Mouse (Mus musculus) CH12.LX (cell line): Measurements from ENCODE around the gene Polr2l. TPM values are rescaled to one million over a fixed set of nuclear protein-coding genes. Genes with fewer than 3 reads are reported as not detected.

ENCODE experiments used
- DNase-seq: peaks from one replicate; pipeline ENCODE4 v3.0.0-alpha.2; 2013; ENCODE audit errors: extremely low read depth
- H3K27ac ChIP-seq: 2 replicates; pipeline ENCODE4 v1.5.1; 2012; ENCODE audit warnings: low read depth, mild to moderate bottlenecking, control low read depth, moderate library complexity; ENCODE audit not compliant: insufficient read depth
- H3K27me3 ChIP-seq: replicated peaks from 2 replicates; pipeline ENCODE3; 2012; ENCODE audit warnings: inconsistent platforms
- H3K36me3 ChIP-seq, 2 experiments: replicated peaks in 1 of 2; 2 replicates each; pipeline versions ENCODE3 to v1.6.1; 2012; ENCODE audit warnings: inconsistent platforms in 1 of 2, low read length in 1 of 2, mild to moderate bottlenecking in 1 of 2, mixed read lengths in 1 of 2, moderate library complexity in 1 of 2; ENCODE audit not compliant: control insufficient read depth in 1 of 2, insufficient read depth in 1 of 2
- H3K4me1 ChIP-seq, 2 experiments: 2 replicates each; pipeline ENCODE4 v1.6.1; 2012; ENCODE audit warnings: inconsistent platforms in 1 of 2, moderate library complexity in 1 of 2; ENCODE audit not compliant: insufficient read depth in 2 of 2, control insufficient read depth in 1 of 2
- H3K4me2 ChIP-seq: 2 replicates; pipeline ENCODE4 v1.6.1; 2012; ENCODE audit warnings: low read depth, mild to moderate bottlenecking, control low read depth; ENCODE audit not compliant: poor library complexity, insufficient read depth, severe bottlenecking
- H3K4me3 ChIP-seq, 3 experiments: fragments of 150-350 bp in 1 of 3; sonication (generic) in 1 of 3; replicated peaks in 1 of 3; 2 replicates each; pipeline versions ENCODE3 to v1.5.1; 2011 to 2012; ENCODE audit warnings: low read depth in 2 of 3, low read length in 2 of 3, mild to moderate bottlenecking in 2 of 3, moderate library complexity in 2 of 3, control low read depth in 1 of 3, improper control_type of control experiment in 1 of 3, inconsistent platforms in 1 of 3, mixed read lengths in 1 of 3; ENCODE audit not compliant: poor library complexity in 1 of 3
- H3K79me2 ChIP-seq: replicated peaks from 2 replicates; pipeline ENCODE4 v1.6.1; 2012; ENCODE audit warnings: mild to moderate bottlenecking, moderate library complexity; ENCODE audit not compliant: control insufficient read depth, poor library complexity, insufficient read depth, severe bottlenecking; ENCODE audit errors: extremely low read depth
- H3K9ac ChIP-seq: 2 replicates; pipeline ENCODE4 v1.6.1; 2012; ENCODE audit warnings: low read depth, mild to moderate bottlenecking, control low read depth, moderate library complexity; ENCODE audit not compliant: insufficient read depth
- H3K9me3 ChIP-seq: replicated peaks from 2 replicates; pipeline ENCODE3; 2012; ENCODE audit warnings: low read length, inconsistent platforms, mixed read lengths
- BHLHE40 ChIP-seq: IDR thresholded peaks from 2 replicates; pipeline ENCODE4 v1.6.1; 2011; ENCODE audit warnings: mild to moderate bottlenecking, low read depth, low read length, improper control_type of control experiment
- CHD1 ChIP-seq: IDR thresholded peaks from 2 replicates; pipeline ENCODE4 v1.6.1; 2012; ENCODE audit warnings: low read depth, low read length, improper control_type of control experiment, inconsistent platforms
- CHD2 ChIP-seq: IDR thresholded peaks from 2 replicates; pipeline ENCODE4 v1.6.1; 2011; ENCODE audit warnings: low read length, improper control_type of control experiment
- CTCF ChIP-seq, 2 experiments: IDR thresholded peaks in 1 of 2; conservative IDR thresholded peaks in 1 of 2; 2 replicates each; pipeline ENCODE4 v1.5.1; 2011 to 2012; ENCODE audit warnings: low read depth in 2 of 2, low read length in 2 of 2, improper control_type of control experiment in 1 of 2, inconsistent platforms in 1 of 2, mild to moderate bottlenecking in 1 of 2, moderate library complexity in 1 of 2
- ELF1 ChIP-seq: IDR thresholded peaks from 2 replicates; pipeline ENCODE4 v1.6.1; 2014; ENCODE audit warnings: low read depth, mild to moderate bottlenecking, inconsistent platforms, low read length, improper control_type of control experiment
- EP300 ChIP-seq: IDR thresholded peaks from 2 replicates; pipeline ENCODE4 v1.6.1; 2011; ENCODE audit warnings: low read length, improper control_type of control experiment
- ETS1 ChIP-seq: conservative IDR thresholded peaks from 2 replicates; pipeline ENCODE4 v1.6.1; 2012; ENCODE audit warnings: low read depth, mild to moderate bottlenecking, inconsistent platforms, low read length, improper control_type of control experiment, moderate library complexity
- GABPA ChIP-seq: IDR thresholded peaks from 2 replicates; pipeline ENCODE4 v1.6.1; 2012; ENCODE audit warnings: low read depth, low read length, improper control_type of control experiment, inconsistent platforms; ENCODE audit not compliant: insufficient replicate concordance
- HCFC1 ChIP-seq: IDR thresholded peaks from 2 replicates; pipeline ENCODE4 v1.6.1; 2012; ENCODE audit warnings: low read depth, mild to moderate bottlenecking, inconsistent platforms, low read length, improper control_type of control experiment
- JUN ChIP-seq: IDR thresholded peaks from 2 replicates; pipeline ENCODE4 v1.6.1; 2011; ENCODE audit warnings: low read depth, mild to moderate bottlenecking, low read length, improper control_type of control experiment, moderate library complexity; ENCODE audit not compliant: insufficient read depth
- JUND ChIP-seq: conservative IDR thresholded peaks from 2 replicates; pipeline ENCODE4 v1.6.1; 2011; ENCODE audit warnings: low read depth, low read length, improper control_type of control experiment
- MAFK ChIP-seq: IDR thresholded peaks from 2 replicates; pipeline ENCODE4 v1.6.1; 2011; ENCODE audit warnings: low read length, improper control_type of control experiment; ENCODE audit not compliant: insufficient replicate concordance
- MAX ChIP-seq: IDR thresholded peaks from 2 replicates; pipeline ENCODE4 v1.6.1; 2011; ENCODE audit warnings: low read length, improper control_type of control experiment
- MAZ ChIP-seq: IDR thresholded peaks from 2 replicates; pipeline ENCODE4 v1.6.1; 2012; ENCODE audit warnings: low read depth, mild to moderate bottlenecking, inconsistent platforms, low read length, improper control_type of control experiment, moderate library complexity
- MEF2A ChIP-seq: IDR thresholded peaks from 2 replicates; pipeline ENCODE4 v1.6.1; 2014; ENCODE audit warnings: low read depth, mild to moderate bottlenecking, inconsistent platforms, low read length, improper control_type of control experiment, borderline replicate concordance
- MYC ChIP-seq: IDR thresholded peaks from 2 replicates; pipeline ENCODE4 v1.6.1; 2011; ENCODE audit warnings: low read depth, mild to moderate bottlenecking, improper control_type of control experiment, low read length
- NRF1 ChIP-seq: IDR thresholded peaks from 2 replicates; pipeline ENCODE4 v1.6.1; 2014; ENCODE audit warnings: low read depth, mild to moderate bottlenecking, inconsistent platforms, low read length, improper control_type of control experiment, moderate library complexity
- PAX5 ChIP-seq: IDR thresholded peaks from 2 replicates; pipeline ENCODE4 v1.6.1; 2012; ENCODE audit warnings: low read length, inconsistent platforms, mixed read lengths
- POLR2A ChIP-seq: IDR thresholded peaks from 2 replicates; pipeline ENCODE4 v1.6.1; 2011; ENCODE audit warnings: low read depth, mild to moderate bottlenecking, improper control_type of control experiment, low read length
- RAD21 ChIP-seq: IDR thresholded peaks from 2 replicates; pipeline ENCODE4 v1.6.1; 2011; ENCODE audit warnings: low read depth, mild to moderate bottlenecking, low read length, improper control_type of control experiment, moderate library complexity
- RCOR1 ChIP-seq: conservative IDR thresholded peaks from 2 replicates; pipeline ENCODE4 v1.6.1; 2012; ENCODE audit warnings: low read depth, mild to moderate bottlenecking, inconsistent platforms, low read length, improper control_type of control experiment
- SIN3A ChIP-seq: IDR thresholded peaks from 2 replicates; pipeline ENCODE4 v1.6.1; 2012; ENCODE audit warnings: low read length, improper control_type of control experiment, inconsistent platforms
- SMC3 ChIP-seq: IDR thresholded peaks from 2 replicates; pipeline ENCODE4 v1.6.1; 2011; ENCODE audit warnings: low read depth, low read length, improper control_type of control experiment
- TCF12 ChIP-seq: IDR thresholded peaks from 2 replicates; pipeline ENCODE4 v1.6.1; 2014; ENCODE audit warnings: low read depth, mild to moderate bottlenecking, inconsistent platforms, low read length, improper control_type of control experiment
- UBTF ChIP-seq: IDR thresholded peaks from 2 replicates; pipeline ENCODE4 v1.6.1; 2012; ENCODE audit warnings: low read depth, mild to moderate bottlenecking, inconsistent platforms, low read length, improper control_type of control experiment, moderate library complexity
- USF1 ChIP-seq: IDR thresholded peaks from 2 replicates; pipeline ENCODE4 v1.6.1; 2014; ENCODE audit warnings: low read depth, mild to moderate bottlenecking, inconsistent platforms, low read length, improper control_type of control experiment
- ZC3H11A ChIP-seq: IDR thresholded peaks from 2 replicates; pipeline ENCODE4 v1.6.1; 2012; ENCODE audit warnings: low read depth, mild to moderate bottlenecking, inconsistent platforms, low read length, improper control_type of control experiment
- ZNF384 ChIP-seq: IDR thresholded peaks from 2 replicates; pipeline ENCODE4 v1.6.1; 2012; ENCODE audit warnings: low read depth, low read length, improper control_type of control experiment, inconsistent platforms
- dilution Hi-C: fragments of 300-500 bp; cut with MboI; formaldehyde crosslinking; loops from 2 replicates; pipeline ENCODE4 v1.14.3; 2020; ENCODE audit warnings: low sequenced_read_pairs; ENCODE audit not compliant: extremely low pct_unique_long_range_greater_than_20kb, extremely low pct_ligation_motif_present
- in situ Hi-C: fragments of 300-500 bp; cut with MboI; formaldehyde crosslinking; loops from 3 replicates; pipeline ENCODE4 v1.14.3; 2019; ENCODE audit warnings: low sequenced_read_pairs, low pct_ligation_motif_present, low pct_unique_long_range_greater_than_20kb, mixed read lengths
- polyA plus RNA-seq: library from polyadenylated mRNA; unstranded; fragments of >175 nt; gene quantifications from 2 replicates; pipeline ENCODE4 v1.2.1, GENCODE M21; 2012; ENCODE audit warnings: low read depth; ENCODE audit not compliant: insufficient read length
- total RNA-seq, 2 experiments: library from RNA; depleted of rRNA; stranded (reverse); fragments of 300-350 nt in 1 of 2; fragments of >200 nt in 1 of 2; gene quantifications; 2 replicates each; pipeline ENCODE4 v1.2.3; 2012 to 2014

The Polr2l gene
- total and polyA plus RNA-seq, 3 experiments: 35.7 to 82.3 (median 64.8) TPM

DNA sequence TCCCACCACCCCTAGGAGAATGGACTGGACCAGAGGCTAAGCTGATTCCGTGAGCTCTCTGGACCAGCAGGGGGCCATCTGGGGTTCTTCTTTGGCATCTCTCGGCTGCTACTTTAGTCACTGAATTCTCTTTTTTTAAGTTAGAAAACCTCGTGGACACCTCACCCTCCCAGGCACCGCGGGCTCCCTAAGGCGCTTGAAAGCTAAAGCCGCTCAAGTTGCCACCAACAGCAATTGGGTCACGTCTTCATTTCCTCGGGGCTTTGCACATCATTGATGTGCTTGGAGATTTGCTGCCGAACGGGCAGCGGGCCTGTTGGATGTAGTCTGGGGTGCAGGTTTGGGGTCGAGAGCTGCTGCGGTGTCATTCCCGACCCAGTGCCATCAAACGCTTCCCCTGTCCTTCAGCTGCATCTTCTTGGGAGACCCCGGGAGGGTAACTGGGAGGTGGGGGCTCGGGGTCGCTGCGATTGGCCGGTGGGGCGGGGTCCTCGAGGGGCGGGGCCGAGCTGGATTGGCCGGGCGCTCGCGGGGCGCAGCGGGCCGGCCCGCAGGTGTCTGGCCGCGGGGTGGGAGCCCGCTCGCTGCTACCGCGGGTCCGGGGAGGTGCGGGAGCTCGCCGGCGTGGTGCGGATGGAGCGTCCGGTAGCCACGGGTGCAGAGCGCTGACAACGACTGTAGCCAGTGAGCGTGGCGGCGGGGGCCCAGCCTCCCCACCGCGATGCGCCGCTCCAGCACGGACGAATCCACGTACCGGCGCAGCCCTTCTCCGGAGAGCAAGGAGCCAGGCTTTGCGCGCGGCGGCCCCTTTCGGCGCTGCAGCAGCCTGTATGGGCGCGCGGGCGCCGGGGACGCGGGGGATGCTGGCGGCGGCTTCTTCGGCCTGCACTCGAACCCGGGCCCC, 6.8 kb upstream of the Polr2l start:
- H3K27ac ChIP-seq: no peak overlapping the region
- in situ Hi-C loops (loop anchor here (5.0 kb wide), 1 partner anchor 46 kb away; no protein-coding TSS in a partner anchor), dilution Hi-C loops (no loop called here)
- TF ChIP-seq TCF12: no peak
- peak; percentile 58; the same call in 1 of the 2 replicates for TF ChIP-seq UBTF
- peak in 1 of 2 experiments; percentile 60; a peak in 2 of 4 replicates for TF ChIP-seq CTCF (conservative IDR thresholded peaks at IDR 0.05 in 1 of 2, IDR thresholded peaks at IDR 0.05 in 1 of 2; ENCODE audit: low read depth in 2 of 2, low read length in 2 of 2)
- peak; percentile 44 for TF ChIP-seq SMC3
- peak; percentile 5 for TF ChIP-seq RAD21
- TF ChIP-seq JUND: no peak
- TF ChIP-seq PAX5: no peak
- no peaks in the 10 kb centered on the region for H3K79me2 ChIP-seq
- peaks cover 11 to 39% of the 10 kb centered on the region in 2 experiments for H3K4me1 ChIP-seq
- H3K9me3 ChIP-seq: no peaks in the 10 kb centered on the region
- peak overlapping the region; percentile 26; the same call in 1 of the 2 replicates for H3K9ac ChIP-seq
- H3K36me3 ChIP-seq: peaks cover 0 to 39% of the 10 kb centered on the region in 2 experiments
- H3K4me2 ChIP-seq: peak overlapping the region; percentile 88
- H3K27me3 ChIP-seq: no peaks in the 10 kb centered on the region
- DNase-seq: peak; percentile 24
- H3K4me3 ChIP-seq: peak overlapping the region in 2 of 3 experiments; percentile 16 to 64

DNA sequence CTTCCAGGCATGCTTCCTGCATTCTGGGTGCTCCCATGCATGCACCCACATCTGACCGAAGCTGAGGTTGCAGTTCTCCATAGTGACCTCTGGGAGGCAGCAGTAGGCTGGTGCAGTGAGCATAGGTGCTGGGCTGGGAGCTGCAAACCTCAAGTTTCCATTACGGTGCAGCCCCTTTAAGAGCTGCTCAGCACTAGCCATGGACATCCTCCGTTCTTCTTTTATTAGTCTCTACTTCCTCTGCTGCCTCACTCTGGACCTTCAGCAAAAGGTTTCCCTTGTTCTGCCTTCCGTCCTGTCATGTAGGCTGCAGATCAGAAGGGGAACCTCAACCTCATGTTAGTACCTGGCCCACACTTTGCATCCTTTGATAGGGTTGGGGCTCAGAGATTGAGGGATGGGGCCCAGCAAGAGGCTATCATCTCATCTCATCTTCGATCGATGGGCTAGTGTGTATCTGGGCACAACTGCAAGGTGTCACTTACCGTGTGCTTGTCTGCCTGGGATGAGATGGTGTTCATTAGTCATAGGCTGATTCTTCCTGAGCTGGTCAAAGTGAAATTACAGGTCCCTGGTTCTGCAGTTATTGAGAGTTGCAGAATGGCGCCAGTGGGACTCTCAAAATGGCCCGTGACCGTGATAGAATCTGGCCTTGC, 6.0 kb upstream of the Polr2l start:
- Histone ChIP-seq H3K79me2 (no peaks in the 10 kb centered on the region), H3K4me2 (peak overlapping the region; percentile 88), H3K27ac (peak overlapping the region; percentile 45), H3K27me3 (peaks cover 4% of the 10 kb centered on the region), H3K9me3 (no peaks in the 10 kb centered on the region), H3K9ac (no peak overlapping the region; the same call in 1 of the 2 replicates), H3K4me3 (peak overlapping the region; percentile 21 to 25 (median 23)), H3K4me1 (peaks cover 19 to 41% of the 10 kb centered on the region in 2 experiments), H3K36me3 (peaks cover 0 to 32% of the 10 kb centered on the region in 2 experiments)
- in situ Hi-C loops: loop anchor here (5.0 kb wide), 1 partner anchor 46 kb away; no protein-coding TSS in a partner anchor
- peak; percentile 95 for DNase-seq
- dilution Hi-C loops: no loop called here
- TF ChIP-seq GABPA (no peak), MEF2A (peak; percentile 80; the same call in 1 of the 2 replicates), ELF1 (peak; percentile 53), HCFC1 (peak; percentile 56), MAZ (peak; percentile 78), ZNF384 (no peak), MAFK (peak; percentile 70; the same call in 1 of the 2 replicates), RCOR1 (0 out of 2 replicates have a peak, but pooled peaks have one; percentile 49), BHLHE40 (peak; percentile 43; the same call in 1 of the 2 replicates), CHD1 (no peak), MAX (peak; percentile 61; the same call in 1 of the 2 replicates), EP300 (peak; percentile 74), TCF12 (peak; percentile 47; the same call in 1 of the 2 replicates), POLR2A (no peak), SIN3A (peak; percentile 68), RAD21 (peak; percentile 94), JUN (0 out of 2 replicates have a peak, but pooled peaks have one; percentile 11), NRF1 (peak; percentile 40; the same call in 1 of the 2 replicates), CHD2 (no peak), MYC (peak; percentile 70; the same call in 1 of the 2 replicates), ETS1 (peak; percentile 41; the same call in 1 of the 2 replicates), USF1 (no peak), ZC3H11A (peak; percentile 45; the same call in 1 of the 2 replicates)
